Mouse (Mus musculus) kidney, adult 2 months (tissue): ENCODE measurements at regions not wholly inside any gene's neighbourhood (a gene's known extent, or its start where the extent isn't known, plus 50 kb on each side); places are given as distances from the start of the nearest gene placed in this dataset.

Source experiments
- CTCF ChIP-seq: fragments of 200-500 bp; conservative IDR thresholded peaks from 2 replicates; pipeline ENCODE4 v1.5.1; 2011; ENCODE audit warnings: low read depth, mild to moderate bottlenecking, control low read depth, low read length, moderate library complexity, mixed read lengths; ENCODE audit not compliant: insufficient read depth, insufficient read length
- POLR2A ChIP-seq: fragments of 200-500 bp; IDR thresholded peaks from one replicate; pipeline ENCODE4 v1.6.1; 2011; ENCODE audit warnings: low read depth, low read length, control low read depth

GRCm38 (mm10) chr3:129400092-129400924 lies 67.8 kb upstream of the Enpep start:
- TF ChIP-seq CTCF = no peak
- no peak for TF ChIP-seq POLR2A
